ENCODE assay signal across 11 mouse cellular contexts in the genomic region with DNA sequence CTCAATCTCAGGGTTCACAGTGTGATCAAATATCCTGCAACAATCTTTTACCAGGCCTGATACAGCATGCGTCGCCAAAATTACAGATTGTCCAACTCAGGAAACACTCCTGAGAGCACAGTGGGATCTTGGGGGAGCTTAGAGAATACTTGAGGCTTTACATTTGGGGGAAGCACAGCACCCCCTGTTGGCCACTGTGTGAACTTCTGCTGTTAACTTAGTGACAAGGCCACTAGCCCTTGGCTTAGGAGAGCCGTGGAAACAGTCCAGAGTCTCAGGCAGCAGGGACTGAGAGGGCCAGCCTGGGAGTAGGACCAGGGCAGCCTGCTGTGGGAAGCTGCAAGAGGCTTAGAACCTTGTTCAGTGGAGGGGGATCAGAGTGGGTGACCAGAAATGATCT. TPM values are rescaled to one million over a fixed set of nuclear protein-coding genes. Genes with fewer than 3 reads are reported as not detected.
DNase-seq lines count a peak whose midpoint lies in the region; ATAC-seq and TF ChIP-seq lines count a peak whose summit lies in the region.
"Had no signal": no experiment of that assay in that cellular context is flagged by ENCODE, and none has a peak within 500 bp of the region (broad histone marks: within the 10 kb centered on the region; RNA-seq: fewer than 3 reads in every experiment).

No protein-coding gene starts in this region.

- DNase-seq in heart, postnatal 36 days: peak; percentile 16 to 28
- DNase-seq in c-Kit-positive CD71-positive TER-119-positive erythroid progenitor cells, embryonic 14.5 days (ENCODE audit: low spot score): peak; percentile 36
- peak; percentile 17 for DNase-seq in lung, postnatal 25 days (ENCODE audit: low spot score)
- DNase-seq in thymus, postnatal 0 days (ENCODE audit: low spot score): peak; percentile 59
- no peak for DNase-seq in adrenal gland, adult 2 months
- DNase-seq in frontal cortex, postnatal 25 days (ENCODE audit: low spot score in 2 of 2): no peak

- intact Hi-C loops in heart, postnatal 36 days (cut with DNase I): loop anchor here (1.0 kb wide), 1 partner anchor 118 kb away; no protein-coding TSS in a partner anchor

- 0 out of 2 replicates have a peak, but pooled peaks cover 2% of the 10 kb centered on the region for H3K9me3 ChIP-seq in heart, embryonic 11.5 days (replicated peaks; ENCODE audit: control insufficient read depth, low read length)
- H3K9me3 ChIP-seq in E14TG2a.4 (ENCODE audit: low read length): peaks cover 25% of the 10 kb centered on the region

- no peak overlapping the region for H3K9ac ChIP-seq in heart, embryonic 11.5 days (ENCODE audit: low read depth, low read length)
- H3K9ac ChIP-seq: embryonic facial prominence, embryonic 12.5 days; limb, embryonic 12.5 days had no signal

- H3K4me1 ChIP-seq in heart, embryonic 11.5 days (ENCODE audit: control insufficient read depth, insufficient read depth, low read length): 0 out of 2 replicates have a peak, but pooled peaks cover 3% of the 10 kb centered on the region
- H3K4me1 ChIP-seq in E14TG2a.4 (replicated peaks; ENCODE audit: low read depth, low read length): peaks cover 23% of the 10 kb centered on the region

- 60% methylated on average over 3 of the region's 3 CpGs for WGBS in heart, embryonic 11.5 days (ENCODE audit: insufficient replicate concordance)

- no peaks in the 10 kb centered on the region for H3K27me3 ChIP-seq in heart, embryonic 11.5 days (ENCODE audit: control insufficient read depth, insufficient read depth, low read length)
- H3K27me3 ChIP-seq in E14TG2a.4 (ENCODE audit: insufficient read depth, low read length): peaks cover 38% of the 10 kb centered on the region
- H3K27me3 ChIP-seq: embryonic facial prominence, embryonic 12.5 days; limb, embryonic 12.5 days had no signal

- H3K4me3 ChIP-seq in heart, embryonic 11.5 days (ENCODE audit: low read depth, low read length): no peak overlapping the region
- no peak overlapping the region for H3K4me3 ChIP-seq in E14TG2a.4 (replicated peaks; ENCODE audit: low read length)
- H3K4me3 ChIP-seq: embryonic facial prominence, embryonic 12.5 days; limb, embryonic 12.5 days had no signal

- no peaks in the 10 kb centered on the region for H3K36me3 ChIP-seq in heart, embryonic 11.5 days (ENCODE audit: control insufficient read depth, insufficient read depth, low read length)
- no peaks in the 10 kb centered on the region for H3K36me3 ChIP-seq in E14TG2a.4 (ENCODE audit: insufficient read depth, low read length)
- H3K36me3 ChIP-seq: embryonic facial prominence, embryonic 12.5 days; limb, embryonic 12.5 days had no signal

- H3K4me2 ChIP-seq in heart, embryonic 11.5 days: no peak overlapping the region
- H3K4me2 ChIP-seq: embryonic facial prominence, embryonic 12.5 days; limb, embryonic 12.5 days had no signal

- no peak for ATAC-seq in heart, embryonic 11.5 days (replicated peaks; ENCODE audit: insufficient number of reproducible peaks, low FRiP score, low TSS enrichment)

- no peak overlapping the region for H3K27ac ChIP-seq in heart, embryonic 11.5 days (ENCODE audit: low read depth, low read length)
- H3K27ac ChIP-seq: embryonic facial prominence, embryonic 12.5 days; limb, embryonic 12.5 days had no signal

- TF ChIP-seq CTCF in E14TG2a.4 (conservative IDR thresholded peaks at IDR 0.05; ENCODE audit: low read length): peak; percentile 87

RNA-seq across cellular contexts. Expression of a gene that starts 3.6 kb away (rescaled TPM):
- under 1 TPM; 0.62 to 0.89 TPM for total RNA-seq in heart, postnatal 36 days (2021)
- 0.49 and 0.54 TPM in 2 replicates for polyA plus RNA-seq in heart, embryonic 11.5 days (2014; fragmentation: Nextera tagmentation; extraction: Ambion mirVana)
- 1.9 and 2.1 TPM in 2 replicates for polyA plus RNA-seq in thymus, postnatal 0 days (2015; fragmentation: Nextera tagmentation; extraction: Ambion mirVana)
- under 1 TPM; 0.49 to 0.97 TPM for total RNA-seq in adrenal gland, adult 2 months (2021)
- 1.0 and 2.8 TPM in 2 replicates for polyA plus RNA-seq in adrenal gland, adult 2 months (2012; rRNA removed)

RNA-seq across cellular contexts. Expression of a gene that starts 20.6 kb away (rescaled TPM):
- not detected for total RNA-seq in heart, postnatal 36 days (2021)
- polyA plus RNA-seq in heart, embryonic 11.5 days (2014; fragmentation: Nextera tagmentation; extraction: Ambion mirVana): not detected in 2 replicates
- polyA plus RNA-seq in thymus, postnatal 0 days (2015; fragmentation: Nextera tagmentation; extraction: Ambion mirVana): 0.39 and 0.64 TPM in 2 replicates
- not detected for total RNA-seq in adrenal gland, adult 2 months (2021)
- not detected in 2 replicates for polyA plus RNA-seq in adrenal gland, adult 2 months (2012; rRNA removed)
- polyA plus RNA-seq: embryonic facial prominence, embryonic 12.5 days; limb, embryonic 12.5 days; stomach, embryonic 14.5 days had no signal

RNA-seq across cellular contexts. Expression of a gene that starts 31.2 kb away (rescaled TPM):
- not detected for total RNA-seq in heart, postnatal 36 days (2021)
- not detected in 2 replicates for polyA plus RNA-seq in heart, embryonic 11.5 days (2014; fragmentation: Nextera tagmentation; extraction: Ambion mirVana)
- 0.42 and 0.44 TPM in 2 replicates for polyA plus RNA-seq in thymus, postnatal 0 days (2015; fragmentation: Nextera tagmentation; extraction: Ambion mirVana)
- total RNA-seq in adrenal gland, adult 2 months (2021): not detected
- polyA plus RNA-seq in adrenal gland, adult 2 months (2012; rRNA removed): not detected in 2 replicates
- polyA plus RNA-seq: embryonic facial prominence, embryonic 12.5 days; limb, embryonic 12.5 days had no signal

RNA-seq across cellular contexts. Expression of a gene that starts 38.5 kb away (rescaled TPM):
- under 1 TPM in 1 of 2 experiments, not detected in 1; 0.51 TPM for total RNA-seq in heart, postnatal 36 days (2021)
- polyA plus RNA-seq in heart, embryonic 11.5 days (2014; fragmentation: Nextera tagmentation; extraction: Ambion mirVana): 0.09 and 0.11 TPM in 2 replicates
- polyA plus RNA-seq in thymus, postnatal 0 days (2015; fragmentation: Nextera tagmentation; extraction: Ambion mirVana): 1.7 and 1.9 TPM in 2 replicates
- under 1 TPM; 0.31 to 0.72 TPM for total RNA-seq in adrenal gland, adult 2 months (2021)
- 1.5 and 1.6 TPM in 2 replicates for polyA plus RNA-seq in adrenal gland, adult 2 months (2012; rRNA removed)
- polyA plus RNA-seq: limb, embryonic 12.5 days; stomach, embryonic 14.5 days had no signal

RNA-seq across cellular contexts. Expression of a gene that starts 45.3 kb away (rescaled TPM):
- not detected for total RNA-seq in heart, postnatal 36 days (2021)
- not detected in 2 replicates for polyA plus RNA-seq in heart, embryonic 11.5 days (2014; fragmentation: Nextera tagmentation; extraction: Ambion mirVana)
- polyA plus RNA-seq in thymus, postnatal 0 days (2015; fragmentation: Nextera tagmentation; extraction: Ambion mirVana): 0.19 and 0.52 TPM in 2 replicates
- not detected for total RNA-seq in adrenal gland, adult 2 months (2021)
- not detected in 2 replicates for polyA plus RNA-seq in adrenal gland, adult 2 months (2012; rRNA removed)
- polyA plus RNA-seq: embryonic facial prominence, embryonic 12.5 days; limb, embryonic 12.5 days; stomach, embryonic 14.5 days had no signal

Comparison
In these comparisons a context has a peak if more than half of its experiments do, and no peak if none do; other contexts are left out.
1. DNase-seq: peak in heart, postnatal 36 days (2 of 2), c-Kit-positive CD71-positive TER-119-positive erythroid progenitor cells, embryonic 14.5 days (single experiment), lung, postnatal 25 days (single experiment) and thymus, postnatal 0 days (single experiment); none in adrenal gland, adult 2 months (single experiment) and frontal cortex, postnatal 25 days (0 of 2).